Mouse (Mus musculus): Measurements from ENCODE around the gene St6galnac3. TPM values are rescaled to one million over a fixed set of nuclear protein-coding genes. Genes with fewer than 3 reads are reported as not detected.

Gene St6galnac3
- polyA plus RNA-seq, 2 experiments from 2014 or later: 44.8 to 46.3 TPM

DNA sequence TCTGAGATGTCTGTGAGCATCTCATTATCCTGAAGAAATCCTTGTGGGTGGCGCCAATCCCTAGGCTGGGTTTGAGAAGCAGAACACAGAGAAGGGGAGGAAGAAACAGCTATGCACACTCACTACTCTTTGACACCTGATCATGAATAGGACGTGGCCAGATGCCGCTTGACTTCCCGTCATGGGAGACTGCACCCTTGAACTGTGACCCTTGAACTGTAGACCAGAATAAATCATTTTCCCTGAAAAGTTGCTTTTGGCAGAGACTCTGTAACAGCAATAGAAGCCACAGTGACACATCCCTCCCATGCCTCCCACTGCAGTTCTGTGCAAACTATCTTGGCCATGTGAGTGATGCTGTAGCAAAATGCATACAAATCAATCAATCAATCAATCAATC is 267.3 kb downstream of the St6galnac3 start:
- no peak for ATAC-seq

DNA sequence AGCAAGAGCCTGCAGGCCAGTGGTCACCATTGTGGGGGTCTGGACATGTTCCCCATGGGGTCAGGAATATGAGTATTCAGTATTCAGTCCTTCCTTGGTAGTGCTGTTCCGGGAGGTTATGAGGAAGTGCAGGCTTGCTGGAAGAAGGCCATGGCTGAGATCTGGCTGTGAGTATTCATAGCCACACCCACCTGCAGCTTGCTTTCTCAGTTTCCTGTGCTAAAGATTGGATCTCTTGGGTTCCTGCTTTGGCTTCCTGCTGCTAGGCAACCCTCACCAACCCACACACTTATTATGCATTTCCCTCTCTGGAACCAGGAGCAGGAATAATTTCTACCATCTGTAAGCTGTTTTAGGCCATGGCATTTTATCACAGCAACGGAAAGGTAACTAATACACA is 267.8 kb downstream of the St6galnac3 start:
- no peak for ATAC-seq

DNA sequence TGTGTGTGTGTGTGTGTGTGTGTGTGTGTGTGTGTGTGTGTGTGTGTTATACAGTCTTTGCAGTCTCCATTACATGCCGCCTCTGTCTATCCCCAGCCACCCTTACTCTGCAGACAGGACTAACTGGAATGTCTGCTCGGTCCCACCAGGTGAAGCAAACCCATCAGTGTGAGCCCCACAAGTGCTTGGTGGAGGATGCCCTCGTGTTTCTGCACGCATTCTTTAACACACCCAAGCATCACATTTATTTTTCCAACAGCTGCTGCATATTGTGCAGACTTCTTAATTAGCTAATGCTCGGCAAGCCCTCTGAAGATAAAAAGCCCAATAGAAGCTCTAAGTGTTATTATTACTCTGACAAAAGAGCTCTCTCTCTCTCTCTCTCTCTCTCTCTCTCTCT is 268.7 kb downstream of the St6galnac3 start:
- no peak for ATAC-seq

DNA sequence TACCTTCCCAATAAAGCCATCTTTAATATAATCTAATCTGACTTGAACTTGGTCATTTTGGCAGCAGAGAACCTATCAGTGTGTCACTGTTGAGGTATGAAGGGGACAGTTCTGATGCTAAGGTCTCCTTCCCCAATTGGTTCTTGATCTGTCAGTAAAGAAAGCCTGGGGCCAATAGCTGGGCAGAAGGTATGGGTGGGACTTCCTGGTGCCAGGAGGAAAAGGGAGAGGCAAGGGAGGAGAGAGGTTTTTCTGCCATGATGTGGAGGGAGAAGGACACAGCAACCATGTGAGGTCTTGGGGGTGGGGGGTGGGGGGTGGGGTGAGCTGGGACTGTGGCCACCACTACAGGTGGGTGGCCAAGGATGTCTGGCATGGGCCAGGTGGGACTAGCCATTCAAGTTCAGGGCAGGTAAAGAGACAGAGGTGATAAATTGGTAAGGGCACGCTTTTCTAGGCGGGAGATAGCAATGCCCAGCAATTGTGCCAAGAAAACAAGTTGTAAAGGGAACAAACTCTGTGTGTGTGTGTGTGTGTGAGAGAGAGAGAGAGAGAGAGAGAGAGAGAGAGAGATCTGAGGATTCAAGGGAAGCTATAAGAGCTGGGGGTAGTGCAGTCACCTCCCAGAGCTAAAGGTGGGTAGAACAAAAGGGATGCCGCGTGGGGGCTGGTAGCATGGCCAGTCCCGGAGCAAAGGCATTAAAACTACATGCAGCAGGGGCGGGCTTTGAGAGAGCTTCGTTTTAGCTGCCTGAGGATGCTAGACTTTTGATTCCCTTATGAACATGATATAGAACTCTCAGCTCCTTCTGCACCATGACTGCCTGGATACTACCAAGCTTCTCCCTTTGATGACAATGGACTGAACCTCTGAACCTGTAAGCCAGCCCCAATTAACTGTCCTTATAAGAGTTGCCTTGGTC is 271.6 kb downstream of the St6galnac3 start:
- ATAC-seq: no peak

DNA sequence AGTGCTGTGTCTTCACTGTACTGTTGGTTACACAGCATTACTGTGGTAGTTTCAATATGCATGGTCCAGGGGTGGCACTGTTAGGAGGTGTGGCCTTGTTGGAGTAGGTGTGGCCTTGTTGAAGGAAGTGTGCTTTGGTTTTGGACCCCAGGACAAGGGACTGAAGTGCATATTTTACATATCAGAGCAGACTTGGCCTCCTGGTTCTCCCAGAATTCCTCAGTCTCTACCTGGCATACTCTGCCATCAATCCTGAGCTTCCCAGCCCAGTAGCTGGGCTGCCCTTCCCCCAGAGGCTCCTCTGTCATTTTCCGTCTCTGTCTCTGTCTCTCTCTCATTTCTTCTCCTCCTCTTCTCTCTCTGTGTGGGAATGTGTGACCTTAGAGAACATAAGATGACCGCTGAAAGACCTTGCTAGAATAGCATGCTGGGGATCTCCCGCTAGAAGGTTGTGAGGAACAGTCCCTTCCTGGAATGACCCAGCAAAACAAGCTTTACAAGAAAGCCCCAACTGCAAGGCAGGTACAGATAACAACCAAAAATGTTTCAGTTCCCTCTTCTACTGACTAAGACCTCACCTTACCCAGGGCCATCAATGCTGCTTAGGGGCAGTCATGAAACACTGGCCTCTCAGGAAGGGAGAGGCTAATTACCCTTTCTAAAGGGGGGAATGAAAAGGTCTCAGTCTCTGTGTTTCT is 272.5 kb downstream of the St6galnac3 start:
- ATAC-seq: no peak

DNA sequence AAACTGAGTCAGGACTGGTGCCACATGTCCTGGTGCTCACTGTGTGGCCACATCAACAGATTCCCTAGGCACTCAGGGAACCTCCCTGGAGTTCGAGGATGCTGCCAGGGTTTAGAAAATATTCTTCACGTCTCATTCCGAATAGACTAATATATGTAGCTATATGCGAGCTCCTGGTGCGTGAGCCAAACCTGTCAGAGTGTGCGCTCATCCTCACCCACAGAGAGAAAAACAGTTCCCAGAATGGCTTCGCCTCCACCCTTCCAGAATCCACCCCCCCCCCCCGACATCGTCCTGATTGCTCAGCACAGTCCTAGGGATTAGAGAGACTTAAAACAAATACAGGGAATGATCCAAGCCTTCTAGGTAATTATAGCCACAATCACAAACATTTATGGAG is 283.6 kb downstream of the St6galnac3 start:
- no peak for ATAC-seq

DNA sequence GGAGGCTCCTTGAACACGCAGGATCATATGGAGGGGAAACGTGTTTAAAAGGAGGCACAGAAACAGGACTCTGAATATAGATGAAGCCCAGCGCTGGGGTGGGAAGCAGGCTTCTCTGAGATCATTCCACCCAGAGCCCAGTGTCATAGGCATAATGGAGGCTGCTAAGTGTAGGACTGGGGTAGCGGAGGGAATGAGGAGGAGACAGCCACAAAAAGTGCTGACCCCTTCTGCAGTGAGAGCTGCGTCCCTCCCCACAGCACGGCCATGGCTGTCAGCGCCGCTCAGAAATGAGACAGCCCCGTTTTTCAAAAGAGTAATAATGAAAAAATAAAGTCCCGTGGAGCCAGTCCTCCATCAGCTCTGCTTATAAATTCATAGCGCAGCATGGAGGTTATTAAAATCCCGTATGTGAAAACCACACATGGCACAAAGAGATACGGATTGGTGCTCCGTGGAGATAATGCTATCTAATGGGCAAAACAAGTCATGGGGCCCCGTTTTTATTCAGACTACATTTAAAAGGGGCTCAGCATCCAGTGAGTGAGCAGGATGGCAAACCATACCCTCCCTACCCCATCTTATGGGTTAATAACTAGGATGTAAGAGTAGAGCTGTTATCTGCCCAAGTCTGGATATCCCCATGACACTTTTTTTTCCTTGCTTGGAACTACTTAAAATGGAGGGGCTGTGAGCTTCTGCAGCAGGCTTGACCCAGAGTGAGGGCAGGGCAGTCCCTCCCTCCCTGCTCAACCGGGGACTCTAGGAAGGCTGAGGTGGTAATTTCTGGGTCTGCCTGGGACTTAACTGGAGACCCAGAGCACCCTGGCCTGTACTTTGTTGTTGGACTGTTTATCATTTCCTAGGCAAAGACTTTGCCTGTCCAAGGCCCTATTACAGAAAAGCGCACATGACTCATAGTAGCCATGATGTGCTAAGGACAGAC is 288.6 kb downstream of the St6galnac3 start:
- no peak for ATAC-seq

DNA sequence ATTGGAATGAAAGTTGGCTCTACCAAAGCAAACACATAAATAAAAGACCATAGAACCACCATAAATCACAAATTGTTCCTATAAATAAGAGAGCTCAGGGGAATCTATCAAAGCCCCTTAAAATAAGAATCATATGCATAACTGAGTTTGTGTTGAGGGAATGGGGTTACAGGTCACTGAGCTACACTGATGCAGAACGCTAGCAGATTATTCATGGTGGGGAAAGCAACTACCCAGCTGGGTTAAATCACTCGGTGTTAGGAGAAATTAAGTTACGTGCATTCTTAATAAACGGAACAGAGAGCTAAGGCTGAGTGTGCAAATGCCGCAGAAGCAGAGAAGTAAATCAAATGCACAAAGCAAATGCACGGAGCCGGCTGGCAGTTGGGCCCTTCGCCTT is 292.0 kb downstream of the St6galnac3 start:
- no peak for ATAC-seq

DNA sequence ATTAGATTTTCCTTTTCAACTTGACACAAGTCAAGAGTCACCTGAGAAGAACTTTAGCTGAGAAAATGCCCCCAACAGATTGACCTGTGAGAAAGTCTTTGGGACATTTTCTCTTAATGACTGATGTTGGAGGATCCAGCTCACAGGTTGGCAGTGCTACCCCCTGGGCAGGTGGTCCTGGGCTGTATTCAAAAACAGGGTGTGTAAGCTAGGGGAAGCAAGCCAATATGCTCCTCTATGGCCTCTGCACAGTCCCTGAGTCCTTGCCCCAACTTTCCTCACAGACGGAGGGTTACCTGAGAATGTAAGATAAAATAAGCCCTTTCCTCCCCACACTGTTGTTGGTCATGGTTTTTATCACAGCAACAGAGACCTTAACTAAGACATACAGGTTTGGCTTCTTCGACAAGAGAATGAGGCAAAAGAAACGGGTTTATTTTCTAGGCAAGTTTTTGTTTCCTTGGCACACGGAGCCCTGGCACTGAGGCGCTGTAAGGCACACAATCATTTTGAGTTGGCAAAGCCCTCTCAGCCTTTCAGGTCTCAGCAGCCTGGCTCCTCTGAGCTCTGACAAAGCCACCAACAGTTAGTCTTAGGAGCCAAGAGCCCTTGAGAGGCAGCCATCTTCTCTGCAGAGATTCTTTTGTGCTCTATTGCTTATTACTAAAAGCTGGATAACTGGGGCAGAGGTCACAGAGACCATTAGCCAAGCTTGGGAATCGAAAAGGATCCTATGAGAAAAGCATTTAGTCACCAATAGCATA is 292.7 kb downstream of the St6galnac3 start:
- ATAC-seq: no peak

DNA sequence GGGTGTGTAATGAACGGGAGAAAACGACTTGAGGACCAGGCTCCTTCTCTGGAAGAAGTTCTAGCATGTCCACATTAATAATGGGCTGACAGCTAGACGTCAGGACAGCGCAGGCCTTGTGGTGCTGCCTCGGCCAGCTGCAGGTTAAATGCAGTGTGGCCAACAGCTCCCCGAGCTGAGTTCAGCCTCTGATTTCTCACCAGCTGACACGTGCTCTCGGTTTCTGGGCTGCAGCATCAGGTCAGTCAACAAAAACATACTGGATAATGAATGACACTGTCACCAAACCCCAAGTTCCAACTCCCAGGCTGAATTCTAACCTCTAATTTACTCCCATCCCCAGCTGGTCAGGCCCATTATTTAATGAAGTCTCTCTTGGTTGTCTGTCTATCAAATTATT is 295.1 kb downstream of the St6galnac3 start:
- no peak for ATAC-seq

DNA sequence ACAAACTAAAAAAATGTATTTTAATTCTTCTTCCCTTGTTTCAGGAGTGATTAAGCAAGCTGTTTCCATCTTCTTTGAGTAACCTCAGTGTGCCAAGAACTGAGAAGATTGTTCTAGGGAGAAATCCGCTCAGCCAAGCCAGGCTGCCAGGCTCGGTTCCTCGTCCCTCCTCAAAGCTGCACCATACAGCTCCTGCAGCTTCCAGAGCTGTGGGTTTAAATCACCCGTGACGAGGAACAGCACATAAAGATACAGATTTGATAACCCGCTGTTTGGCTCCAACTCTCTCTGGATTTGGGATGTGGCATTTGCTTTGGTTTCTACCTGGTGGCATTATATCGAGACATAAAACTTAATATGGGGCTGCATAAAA is 303.1 kb downstream of the St6galnac3 start:
- ATAC-seq: no peak

DNA sequence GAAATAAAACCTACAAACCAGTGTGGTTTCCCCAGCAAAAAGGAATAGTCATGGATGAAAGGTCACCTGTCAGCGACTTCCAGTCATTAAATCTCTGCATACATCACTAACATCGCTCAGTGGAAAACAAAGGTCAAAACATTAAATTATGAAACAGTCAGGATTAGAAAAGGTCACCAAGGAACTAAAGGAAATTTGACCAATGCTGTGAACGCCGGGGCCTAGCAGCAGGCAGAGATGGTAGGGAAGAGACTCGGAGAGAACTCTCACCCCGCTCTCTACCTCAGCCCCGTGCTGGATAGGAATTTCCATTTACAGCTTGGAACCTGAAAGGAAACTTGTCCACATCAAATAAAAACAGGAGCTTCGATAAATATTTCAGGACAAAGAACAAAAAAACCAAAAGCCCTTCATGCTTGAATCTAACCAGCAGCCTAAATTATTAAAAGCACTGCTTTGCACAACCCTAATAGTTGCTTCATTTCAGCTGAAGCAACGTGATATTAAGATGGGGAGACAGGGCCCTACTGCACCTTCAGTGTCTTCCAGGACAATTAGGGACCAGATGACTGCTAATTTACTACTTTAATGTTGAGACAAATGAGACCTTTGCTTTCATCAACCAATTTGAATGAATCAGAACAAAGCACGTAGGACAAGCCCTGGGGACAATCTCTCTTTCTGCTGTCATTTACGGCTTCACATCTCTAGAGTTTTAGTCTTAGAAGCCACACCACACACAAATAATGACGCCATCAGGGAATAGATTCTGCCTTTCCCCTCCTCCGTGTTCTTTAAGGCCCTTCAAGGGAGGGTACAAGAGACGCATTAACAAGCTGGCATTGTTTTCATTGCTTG is 303.7 kb downstream of the St6galnac3 start:
- no peak for ATAC-seq

DNA sequence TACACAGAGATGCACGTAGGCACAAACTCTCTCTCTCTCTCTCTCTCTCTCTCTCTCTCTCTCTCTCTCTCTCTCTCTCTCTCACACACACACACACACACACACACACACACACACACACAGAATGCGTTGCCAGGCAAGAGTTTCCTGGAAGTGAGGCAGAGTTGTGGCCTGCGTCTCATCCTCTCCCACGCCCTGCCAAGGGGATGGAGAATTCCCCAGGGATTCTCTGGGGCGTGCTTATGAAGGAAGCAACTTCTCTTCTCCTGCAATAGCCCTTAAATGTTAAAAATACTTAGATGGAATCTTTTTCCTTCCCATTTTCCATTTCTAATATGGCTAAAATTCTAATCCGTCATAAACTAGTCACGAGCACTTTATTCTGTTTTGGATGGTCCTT is 305.6 kb downstream of the St6galnac3 start:
- no peak for ATAC-seq

DNA sequence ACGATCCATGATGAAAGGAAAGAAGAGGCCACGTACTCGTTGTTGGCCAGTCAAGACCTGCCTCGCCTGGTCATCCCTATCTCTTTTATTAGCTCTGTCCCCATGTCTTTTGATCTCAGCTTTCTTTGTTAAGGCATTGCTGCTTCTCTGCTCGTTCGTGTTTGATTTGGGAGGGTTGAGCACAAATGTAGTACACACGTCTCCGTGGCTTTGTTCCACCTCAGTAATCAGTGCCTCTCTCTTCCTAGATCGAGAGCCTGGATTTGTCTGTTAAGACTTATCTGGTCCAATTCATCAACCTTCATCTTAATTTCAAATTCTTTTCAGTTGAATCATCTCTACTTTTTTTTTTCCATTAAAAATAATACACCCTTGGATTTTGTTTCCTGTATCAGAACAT is 308.0 kb downstream of the St6galnac3 start:
- ATAC-seq: no peak

DNA sequence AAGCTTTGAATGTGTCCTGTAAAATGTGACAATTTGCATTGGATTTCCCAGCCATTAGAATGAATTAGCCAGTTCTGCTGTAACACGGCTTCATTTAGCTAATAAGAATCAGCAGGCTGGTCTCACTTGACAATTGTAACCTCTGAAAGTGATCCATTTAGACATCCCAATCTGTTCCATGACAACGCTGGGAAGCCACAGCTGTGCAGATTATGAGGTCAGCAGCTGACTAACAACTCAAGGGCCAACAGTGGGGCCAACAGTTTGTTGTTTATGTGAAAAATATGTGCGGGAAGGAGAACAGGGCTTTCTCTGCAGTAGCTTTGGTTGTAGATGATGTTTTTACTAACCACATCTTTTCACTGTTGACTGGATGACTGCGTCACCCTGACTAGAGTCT is 308.6 kb downstream of the St6galnac3 start:
- ATAC-seq: no peak

DNA sequence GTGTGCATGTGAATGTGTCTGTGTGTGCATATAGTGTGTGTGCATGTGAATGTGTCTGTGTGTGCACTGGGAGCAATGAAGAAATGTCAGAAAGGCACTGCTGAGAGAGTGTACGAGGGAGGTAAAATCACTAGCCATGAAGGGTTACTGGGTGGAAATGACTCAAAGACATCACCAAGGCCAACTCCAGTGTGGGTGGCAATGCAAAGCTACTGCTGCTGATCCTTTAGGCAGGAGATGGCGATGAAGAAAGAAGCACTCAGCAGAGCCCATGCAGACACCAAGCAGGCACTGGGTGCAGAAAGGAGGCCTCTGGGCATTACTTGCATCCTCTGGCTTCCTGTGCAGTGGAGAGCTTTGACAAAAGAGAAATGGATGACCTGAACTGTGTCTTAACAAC is 310.8 kb downstream of the St6galnac3 start:
- ATAC-seq: no peak

DNA sequence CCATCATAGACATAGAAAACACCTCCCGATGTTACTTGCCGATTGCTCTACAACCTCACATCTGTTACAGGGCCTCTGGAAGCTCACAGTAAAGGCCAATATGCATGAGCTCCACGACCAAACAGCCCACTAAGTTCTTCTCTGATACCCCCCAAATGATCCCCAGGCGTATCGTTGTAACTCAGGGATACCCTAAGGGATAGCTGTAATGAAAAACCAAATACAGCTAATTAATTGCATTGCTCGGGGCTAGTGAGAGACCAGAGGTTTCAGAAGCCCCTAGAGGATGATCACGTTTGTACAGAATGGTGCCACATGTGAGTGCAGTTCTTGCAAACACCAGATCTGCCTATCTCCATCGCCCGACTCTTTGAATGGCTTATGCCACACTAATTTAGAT is 315.7 kb downstream of the St6galnac3 start:
- ATAC-seq: no peak

DNA sequence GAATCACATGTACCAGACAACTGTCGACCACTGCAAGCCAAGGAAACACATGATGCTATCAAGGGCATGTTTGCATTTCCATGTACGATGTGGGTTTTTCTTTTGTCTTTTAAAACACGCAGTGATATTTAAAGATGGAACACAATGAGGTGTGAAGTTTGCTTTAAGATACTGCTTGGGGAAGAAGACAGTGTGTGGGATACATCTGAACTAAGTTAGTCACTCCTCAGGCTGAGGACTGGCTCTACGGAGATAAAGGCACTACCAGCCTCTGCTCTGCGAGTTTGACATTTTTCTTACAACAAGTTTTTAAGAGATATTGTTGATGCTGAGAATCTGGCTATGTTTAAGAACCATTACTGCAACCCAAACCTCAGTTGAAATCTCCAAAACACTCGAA is 316.6 kb downstream of the St6galnac3 start:
- no peak for ATAC-seq

DNA sequence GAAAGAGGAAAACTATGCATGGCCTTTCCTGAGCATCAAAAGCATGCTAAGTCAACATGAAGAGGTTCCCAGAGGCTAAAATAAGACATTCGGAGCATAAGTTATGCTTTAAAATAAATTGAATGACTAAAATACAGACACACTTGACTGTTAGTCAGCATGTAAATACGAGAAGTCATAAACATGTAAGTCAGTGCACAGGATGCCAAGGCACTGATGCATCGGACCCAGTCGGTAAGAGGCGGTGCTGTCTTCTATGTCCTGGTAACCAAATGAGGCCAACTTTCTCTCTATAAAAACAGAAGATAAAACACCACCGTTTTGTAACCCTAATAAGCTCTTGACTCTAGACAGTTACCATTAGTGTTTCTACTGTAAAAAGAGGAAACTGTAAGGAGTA is 317.3 kb downstream of the St6galnac3 start:
- ATAC-seq: no peak

DNA sequence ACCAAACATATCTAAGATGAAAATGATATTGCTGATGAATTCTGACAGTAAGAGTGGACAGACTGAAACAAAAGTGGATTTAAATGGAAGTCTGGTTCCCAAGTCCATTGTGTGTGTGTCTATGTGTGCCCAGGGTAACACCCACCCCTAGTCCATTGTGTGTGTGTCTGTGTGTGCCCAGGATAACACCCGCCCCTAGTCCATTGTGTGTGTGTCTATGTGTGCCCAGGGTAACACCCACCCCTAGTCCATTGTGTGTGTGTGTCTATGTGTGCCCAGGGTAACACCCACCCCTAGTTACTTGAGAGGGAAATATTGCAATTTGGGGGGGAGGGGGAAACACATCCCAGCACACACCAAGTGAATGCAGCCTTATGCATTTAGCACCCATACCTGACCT is 318.1 kb downstream of the St6galnac3 start:
- ATAC-seq: no peak

DNA sequence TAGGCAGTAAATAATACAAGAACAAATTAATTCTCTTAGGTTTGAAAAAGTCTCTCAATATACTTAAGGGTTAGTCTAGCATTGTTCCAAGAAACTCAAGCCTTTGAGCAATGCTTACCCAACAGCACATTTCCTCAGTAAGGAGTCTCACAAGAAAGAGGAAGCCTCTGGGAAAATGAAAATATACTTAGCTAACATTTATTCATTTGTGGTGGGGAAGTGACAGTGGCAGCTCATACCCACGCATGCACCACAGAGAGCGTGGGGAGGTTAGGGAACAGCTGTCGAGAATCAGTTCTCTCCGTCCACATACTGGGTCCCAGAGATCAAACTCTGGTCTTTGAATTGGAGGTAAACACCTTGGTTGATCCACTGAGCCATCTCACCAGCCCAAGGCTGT is 318.8 kb downstream of the St6galnac3 start:
- ATAC-seq: no peak
